Mouse (Mus musculus) urinary bladder, postnatal 10 days (tissue): ENCODE measurements at regions not wholly inside any gene's neighbourhood (a gene's known extent, or its start where the extent isn't known, plus 50 kb on each side); places are given as distances from the start of the nearest gene placed in this dataset.

ENCODE experiments used
- DNase-seq: peaks from one replicate; pipeline ENCODE4 v3.0.0; 2022; ENCODE audit warnings: low spot score

DNA sequence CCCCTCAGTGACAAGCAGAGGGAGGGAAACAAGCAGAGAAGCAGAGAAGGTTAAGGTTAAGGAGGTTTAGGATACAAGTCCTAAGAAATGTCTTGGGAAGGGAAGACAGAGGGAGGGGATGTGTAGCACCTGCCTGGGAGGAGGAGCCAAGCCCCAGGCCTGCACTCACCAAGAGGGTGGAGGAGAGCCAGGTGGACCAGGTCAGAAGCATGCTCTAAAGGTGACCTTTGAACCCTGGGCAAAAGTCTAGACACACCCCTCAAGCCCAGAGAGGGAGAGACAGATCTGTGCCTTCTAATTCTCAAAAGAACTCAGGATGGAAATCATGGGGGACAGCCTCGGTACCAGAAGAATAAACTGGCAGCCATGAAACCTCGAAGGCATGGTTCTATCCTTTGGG is 54.4 kb upstream of the Calm2 start:
- no peak for DNase-seq

DNA sequence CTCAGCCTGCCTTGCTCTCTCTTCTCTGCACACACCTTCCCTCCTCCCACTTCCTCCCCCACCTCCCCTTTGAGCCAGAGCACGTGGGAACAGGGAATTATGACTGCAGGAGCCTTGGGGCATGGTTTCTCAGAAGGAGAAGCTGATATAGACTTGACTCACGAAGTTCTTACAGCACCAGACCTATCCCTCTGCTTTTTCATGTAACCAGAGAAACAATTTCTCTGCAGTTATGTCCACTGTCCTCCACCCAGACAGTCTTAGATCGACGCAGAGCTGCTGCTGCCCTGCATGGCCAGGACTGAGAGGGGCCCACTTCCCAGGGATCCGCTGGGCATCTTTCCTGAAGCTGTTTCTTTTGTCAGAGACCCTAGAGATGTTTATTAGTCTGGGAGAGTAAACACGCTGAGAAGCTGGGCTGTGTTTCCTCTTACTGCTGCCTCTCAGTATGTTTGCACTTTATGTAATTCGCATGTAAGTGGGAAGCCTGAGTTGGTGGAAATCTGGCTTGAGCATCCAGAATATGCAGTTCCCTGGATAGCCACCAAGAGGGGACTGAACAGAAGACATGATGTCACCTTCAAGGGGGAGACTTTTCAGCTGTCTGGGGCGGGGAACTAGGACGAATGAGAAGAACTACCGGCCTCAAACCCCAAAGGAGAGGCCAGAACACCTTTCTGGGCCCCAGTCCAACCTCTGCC is 55.1 kb upstream of the Calm2 start:
- no peak for DNase-seq

- DNase-seq = no peak
Observed at GRCm38 (mm10) chr17:87502388-87503369, 55.9 kb upstream of the Calm2 start.

DNA sequence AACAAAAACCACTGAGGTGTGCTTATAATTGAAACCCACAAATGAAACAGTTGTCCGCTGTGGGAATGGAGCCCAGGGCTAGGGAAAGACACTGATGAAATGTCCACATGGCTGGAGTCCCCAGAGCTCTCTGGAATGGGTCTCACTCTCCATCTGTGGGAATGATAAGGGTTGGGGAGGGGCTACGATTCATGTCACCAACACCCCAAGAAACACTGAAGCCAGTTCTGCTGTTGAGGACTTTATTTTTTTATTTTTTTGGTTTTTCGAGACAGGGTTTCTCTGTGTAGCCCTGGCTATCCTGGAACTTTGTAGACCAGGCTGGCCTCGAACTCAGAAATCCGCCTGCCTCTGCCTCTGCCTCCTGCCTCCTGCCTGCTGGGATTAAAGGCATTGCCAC is 56.8 kb upstream of the Calm2 start:
- no peak for DNase-seq

GRCm38 (mm10) chr17:87504960-87505681 is 58.4 kb upstream of the Calm2 start:
- no peak for DNase-seq

GRCm38 (mm10) chr17:87507848-87508247 is 61.1 kb upstream of the Calm2 start:
- DNase-seq = no peak

GRCm38 (mm10) chr17:87508582-87509253 is 62.0 kb upstream of the Calm2 start:
- no peak for DNase-seq

GRCm38 (mm10) chr17:87512000-87512611 is 65.4 kb upstream of the Calm2 start:
- DNase-seq = no peak

- no peak for DNase-seq
Observed at GRCm38 (mm10) chr17:87513822-87514221, 67.1 kb upstream of the Calm2 start.

DNA sequence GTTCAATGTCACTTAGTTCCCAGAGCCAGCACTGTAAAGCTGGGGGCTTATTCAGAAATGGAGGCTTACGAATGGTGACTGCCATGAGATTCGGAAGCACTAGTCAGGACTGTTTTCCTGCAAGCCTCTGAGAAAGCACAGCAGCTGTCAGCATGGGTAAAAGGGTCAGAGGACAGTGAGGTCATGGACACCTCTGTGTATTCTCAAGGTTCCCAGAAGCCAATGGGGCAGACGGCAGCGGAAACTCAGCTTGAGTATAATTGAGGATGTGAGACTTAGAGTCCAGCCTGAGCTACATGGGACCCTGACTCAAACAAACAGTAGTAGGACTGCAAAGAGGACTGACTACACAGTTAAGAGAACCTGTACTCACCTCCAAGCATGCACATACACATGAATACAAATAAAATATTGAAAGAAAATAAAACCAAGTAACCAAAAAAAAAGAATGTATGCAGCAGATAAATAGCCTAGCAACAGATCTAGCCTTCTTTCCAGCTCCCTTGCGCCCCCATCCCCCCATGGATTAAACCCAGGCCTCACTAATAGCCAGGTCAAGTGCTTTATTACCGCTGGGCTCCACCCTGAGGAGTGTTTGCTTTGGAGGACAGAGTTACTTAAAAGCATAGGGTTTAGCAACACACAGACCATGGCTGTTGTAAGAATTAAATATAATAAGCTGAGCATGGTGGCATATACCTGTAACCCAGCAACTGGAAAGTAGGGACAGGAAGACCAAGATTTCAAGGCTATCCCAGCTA is 67.8 kb upstream of the Calm2 start:
- DNase-seq = no peak

DNA sequence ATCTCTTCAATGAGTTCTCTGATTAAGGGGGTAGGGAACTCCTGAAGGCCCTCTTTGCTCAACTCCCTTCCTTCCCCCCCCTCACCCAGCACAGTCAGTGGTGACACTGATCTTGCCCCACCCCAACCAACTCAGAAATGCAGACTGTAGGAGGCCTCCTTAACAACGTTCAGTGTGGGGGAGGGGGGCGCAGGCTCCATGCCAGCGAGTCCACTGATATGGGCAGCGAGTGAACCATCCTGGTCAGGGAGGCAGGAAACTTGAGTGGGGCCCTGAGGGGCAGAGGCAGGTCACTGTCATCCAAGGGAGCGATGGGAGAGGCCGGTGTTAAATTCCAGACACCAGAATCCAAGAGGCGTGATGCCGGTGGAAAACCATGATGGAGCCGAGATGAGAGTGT is 70.5 kb upstream of the Calm2 start:
- DNase-seq = no peak

- no peak for DNase-seq
Observed at GRCm38 (mm10) chr17:87519454-87519853, 72.7 kb upstream of the Calm2 start.

- DNase-seq = no peak
Observed at GRCm38 (mm10) chr17:87520841-87521240, 74.1 kb upstream of the Calm2 start.

DNA sequence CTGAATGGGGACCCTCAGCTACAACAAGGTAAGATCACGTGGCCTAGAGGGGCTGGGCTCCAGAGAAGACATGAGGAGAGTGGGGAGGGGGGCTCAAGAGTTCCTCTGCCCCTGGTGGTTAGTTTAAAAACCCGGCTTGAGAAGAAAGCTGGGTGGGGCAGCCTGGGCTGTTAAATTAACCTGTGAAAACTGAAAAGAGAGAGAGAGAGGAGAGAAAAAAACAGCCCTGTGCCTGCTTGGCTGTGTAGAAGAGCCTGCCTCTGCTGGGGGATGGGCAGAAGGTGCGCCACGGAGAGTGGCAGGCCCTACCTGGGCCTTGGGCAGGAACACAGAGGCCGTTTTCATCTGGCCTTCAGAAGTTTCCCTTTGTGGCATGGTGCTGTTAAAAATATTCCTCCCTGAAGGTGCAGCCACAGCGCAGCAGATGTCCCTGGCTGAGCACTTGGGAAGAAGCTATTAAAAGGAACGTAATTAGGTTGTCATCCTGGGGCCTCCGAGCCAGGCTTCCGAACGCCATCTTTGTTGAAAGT is 75.0 kb upstream of the Calm2 start:
- no peak for DNase-seq

- DNase-seq = no peak
Observed at GRCm38 (mm10) chr17:87522500-87523091, 75.9 kb upstream of the Calm2 start.

- no peak for DNase-seq
Observed at GRCm38 (mm10) chr17:87523643-87524042, 76.9 kb upstream of the Calm2 start.

DNA sequence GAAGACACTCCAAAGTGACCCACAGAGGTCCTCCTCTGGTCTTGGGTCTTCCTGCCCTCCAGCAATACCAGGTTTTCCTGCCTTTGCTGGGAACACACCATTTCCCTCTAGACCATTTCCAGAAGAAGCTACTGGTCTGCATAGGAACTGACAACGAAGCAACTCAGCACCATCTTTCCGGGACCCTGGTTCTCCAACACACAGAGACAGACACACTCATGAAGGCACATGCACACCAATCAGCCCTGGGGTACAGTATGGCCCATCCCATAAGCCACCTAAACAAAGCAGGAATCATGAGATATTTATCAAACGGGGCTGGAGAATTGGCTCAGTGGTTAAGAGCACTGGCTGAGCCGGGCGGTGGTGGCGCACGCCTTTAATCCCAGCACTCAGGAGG is 80.4 kb upstream of the Calm2 start:
- DNase-seq = no peak

GRCm38 (mm10) chr17:87530162-87530817 is 83.6 kb upstream of the Calm2 start:
- DNase-seq = peak; percentile 76

DNA sequence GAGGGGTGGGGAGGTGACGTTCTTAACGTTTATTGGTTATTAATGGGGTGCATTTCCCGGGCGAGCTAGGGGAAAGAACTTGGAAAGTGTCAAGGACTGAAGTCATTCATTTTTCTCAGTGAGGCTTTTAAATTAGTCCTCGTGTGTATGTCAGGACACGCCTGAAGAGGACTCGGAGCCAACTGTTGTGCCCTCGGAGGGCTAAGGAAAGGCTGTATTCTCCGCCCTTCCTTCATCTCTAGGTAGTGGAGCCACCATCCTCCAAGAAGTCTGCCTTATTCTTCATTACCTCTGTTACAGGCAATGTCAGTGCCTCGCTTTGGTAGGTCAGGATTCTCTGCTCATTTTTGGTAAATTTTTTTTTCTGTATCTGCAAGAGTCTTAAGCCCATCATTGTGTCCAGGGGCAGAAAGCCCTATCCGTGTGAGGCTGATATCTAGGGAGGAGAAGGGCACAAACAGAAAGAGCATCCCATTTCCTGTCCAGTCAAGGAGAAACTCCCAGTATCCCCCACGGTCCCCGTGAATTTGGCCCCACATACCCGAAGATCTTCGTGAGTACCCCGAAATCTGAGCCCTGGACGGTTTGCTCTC is 84.2 kb upstream of the Calm2 start:
- DNase-seq = no peak
